Mouse (Mus musculus) urinary bladder, postnatal 4 days (tissue): ENCODE measurements around the gene Gabpb2.

Experiments used
- DNase-seq, 2 experiments: peaks; one replicate each; pipeline ENCODE4 v3.0.0; 2021 to 2022; ENCODE audit warnings: low spot score in 2 of 2

Gabpb2 gene

GRCm38 (mm10) chr3:95217255-95218134 is at the start of gene Gabpb2:
TSS of gene Gabpb2 (minus strand) at chr3:95217916.
- DNase-seq = peak; percentile 95 to 97

- DNase-seq = no peak
Measured at GRCm38 (mm10) chr3:95266052-95266451, 48.3 kb upstream of the Gabpb2 start.

GRCm38 (mm10) chr3:95264724-95265123 is 47.0 kb upstream of the Gabpb2 start:
- DNase-seq = no peak

GRCm38 (mm10) chr3:95263089-95263739 is 45.5 kb upstream of the Gabpb2 start:
- DNase-seq = peak; percentile 45 to 73

GRCm38 (mm10) chr3:95261975-95262374 is 44.3 kb upstream of the Gabpb2 start:
- DNase-seq = no peak

- no peak for DNase-seq
Measured at GRCm38 (mm10) chr3:95256931-95257330, 39.2 kb upstream of the Gabpb2 start.

- no peak for DNase-seq
Measured at GRCm38 (mm10) chr3:95250783-95251424, 33.2 kb upstream of the Gabpb2 start, which contains the start of gene Bnipl. TSS of gene Bnipl (minus strand) at chr3:95251193.

- DNase-seq = no peak
Measured at GRCm38 (mm10) chr3:95250361-95250760, 32.6 kb upstream of the Gabpb2 start.

GRCm38 (mm10) chr3:95247660-95248336 is 30.1 kb upstream of the Gabpb2 start:
- DNase-seq = no peak

- DNase-seq = peak in 1 of 2 experiments; percentile 44
Measured at GRCm38 (mm10) chr3:95246465-95247231, 28.9 kb upstream of the Gabpb2 start.

- DNase-seq = no peak
Measured at GRCm38 (mm10) chr3:95243086-95243485, 25.4 kb upstream of the Gabpb2 start.

- no peak for DNase-seq
Measured at GRCm38 (mm10) chr3:95241498-95241897, 23.8 kb upstream of the Gabpb2 start, which contains the start of gene Gm128. TSS of gene Gm128 (minus strand) at chr3:95241598.

GRCm38 (mm10) chr3:95240900-95241299 is 23.2 kb upstream of the Gabpb2 start:
- no peak for DNase-seq

- no peak for DNase-seq
Measured at GRCm38 (mm10) chr3:95239971-95240370, 22.3 kb upstream of the Gabpb2 start.

GRCm38 (mm10) chr3:95239022-95239421 is 21.3 kb upstream of the Gabpb2 start:
- no peak for DNase-seq

- no peak for DNase-seq
Measured at GRCm38 (mm10) chr3:95237541-95238099, 19.9 kb upstream of the Gabpb2 start.

- no peak for DNase-seq
Measured at GRCm38 (mm10) chr3:95235386-95236301, 17.9 kb upstream of the Gabpb2 start.

- no peak for DNase-seq
Measured at GRCm38 (mm10) chr3:95233303-95233980, 15.7 kb upstream of the Gabpb2 start.

GRCm38 (mm10) chr3:95232771-95233170 is 15.1 kb upstream of the Gabpb2 start:
- DNase-seq = no peak
